Mouse (Mus musculus): ENCODE data around the gene Thoc6.

The Thoc6 gene

DNA sequence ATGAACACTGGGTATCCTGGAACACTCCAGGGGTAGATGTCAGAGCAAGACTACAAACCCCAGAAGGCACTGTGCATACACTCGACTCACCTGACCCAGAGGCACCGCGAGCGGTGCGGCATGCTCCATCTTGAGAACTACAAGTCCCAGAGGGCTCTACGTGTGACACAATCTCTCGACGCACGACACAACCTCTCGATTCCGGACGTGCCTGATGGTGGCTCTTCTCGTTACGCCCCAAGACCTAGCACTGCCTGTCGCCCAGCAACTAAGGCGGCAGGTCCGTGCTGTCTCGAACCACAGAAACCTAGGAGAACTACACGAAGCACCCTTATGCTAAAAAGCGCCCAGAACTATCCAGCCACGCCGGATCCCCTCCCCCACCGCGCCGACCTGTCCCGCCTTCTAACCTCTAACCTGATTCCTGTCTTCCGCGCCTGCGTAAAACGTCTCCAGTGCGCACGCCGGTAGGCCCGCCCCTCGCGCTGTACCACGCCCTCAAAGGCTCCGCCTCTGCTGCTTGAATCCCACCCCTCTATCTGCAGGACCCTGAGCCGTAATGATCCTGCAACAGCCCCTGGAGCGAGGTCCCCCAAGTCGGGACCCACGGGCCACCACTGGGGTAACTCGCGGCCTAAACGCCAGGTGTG lies at the start of gene Thoc6, which contains the start of gene Hcfc1r1:
TSS of gene Thoc6 (minus strand) at position 459 of the 650 bp plus-strand sequence.
TSS of gene Hcfc1r1 (plus strand) at position 173 of the 650 bp plus-strand sequence.
- DNase-seq (ENCODE audit: low spot score) = peak; percentile 89

DNA sequence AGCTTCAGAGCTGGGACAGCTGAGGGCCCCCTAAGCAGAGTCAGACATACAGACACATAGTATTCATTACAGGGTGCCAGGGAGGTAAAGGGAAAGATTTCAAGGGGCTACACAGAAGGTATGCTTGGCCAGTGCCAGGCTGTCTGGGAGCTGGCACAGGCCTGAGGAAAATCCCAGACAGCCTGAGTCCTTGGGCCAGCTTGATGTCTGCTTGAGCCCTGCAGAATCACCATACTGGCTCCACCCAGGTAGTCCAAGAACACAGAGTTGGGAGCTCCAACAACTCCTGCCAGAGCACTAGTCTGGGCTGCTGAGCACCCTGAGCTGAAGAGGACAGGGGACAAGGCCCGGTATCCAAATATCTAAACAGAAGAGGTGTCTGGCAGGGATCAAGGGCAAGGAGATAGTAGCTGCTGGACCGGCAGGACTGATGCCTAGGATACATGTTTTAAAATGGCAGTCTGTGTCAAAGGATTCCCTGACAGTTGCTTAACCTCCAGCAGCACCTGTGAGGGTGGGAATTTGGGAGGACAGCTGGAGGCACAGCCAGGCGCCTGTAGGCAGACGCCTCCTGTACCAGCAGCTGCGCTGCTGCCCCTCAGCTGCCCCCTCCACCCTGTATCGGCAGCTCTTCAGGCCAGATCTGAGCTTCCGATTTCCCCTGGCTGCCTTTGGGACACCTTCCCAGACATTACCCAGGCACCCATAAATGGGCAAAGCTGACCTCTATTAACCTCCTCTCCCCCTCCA lies 48.9 kb upstream of the Thoc6 start, which contains the start of gene 1520401A03Rik:
TSS of gene 1520401A03Rik (minus strand) at position 408 of the 750 bp plus-strand sequence.
- no peak for DNase-seq (ENCODE audit: low spot score)

DNA sequence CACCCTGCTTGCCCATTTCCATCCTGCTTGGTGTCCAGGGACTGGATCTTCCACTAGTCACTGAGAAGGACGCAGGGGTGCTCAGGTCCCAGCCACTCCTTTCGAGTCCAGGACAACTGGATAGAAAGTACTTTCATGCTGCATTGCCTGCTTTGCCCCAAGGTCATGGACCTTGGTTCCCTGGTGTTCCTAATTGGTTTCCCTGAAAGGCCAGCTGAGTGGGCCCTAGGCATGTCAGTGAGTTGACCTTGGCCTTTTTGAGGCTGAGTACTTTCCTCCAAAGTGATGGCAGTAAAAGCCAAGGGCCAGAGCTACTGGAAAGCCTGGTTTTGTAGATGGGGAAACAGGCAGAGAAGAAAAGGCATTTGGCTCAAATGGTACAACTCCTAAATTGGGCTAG lies 48.2 kb upstream of the Thoc6 start:
- no peak for DNase-seq (ENCODE audit: low spot score)

DNA sequence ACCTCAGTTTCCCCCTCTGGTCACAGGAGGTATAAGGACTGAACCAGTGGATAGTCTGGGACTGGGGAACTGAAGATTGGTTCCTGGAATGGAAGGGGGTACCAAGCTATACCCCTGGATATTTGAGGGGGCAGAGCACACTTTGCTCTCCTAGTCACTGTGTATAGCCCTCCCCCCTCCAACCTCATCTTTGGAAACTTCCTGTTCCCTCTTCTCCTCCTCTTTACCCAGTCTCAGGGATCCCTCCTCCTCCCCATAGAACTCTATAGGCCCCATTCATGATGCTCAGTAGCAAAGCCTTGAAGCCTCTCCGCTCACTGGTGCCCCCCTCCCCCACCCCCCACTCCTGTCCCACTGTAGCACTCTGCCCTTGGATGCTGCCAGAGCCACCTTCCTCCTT lies 45.8 kb upstream of the Thoc6 start:
- no peak for DNase-seq (ENCODE audit: low spot score)

DNA sequence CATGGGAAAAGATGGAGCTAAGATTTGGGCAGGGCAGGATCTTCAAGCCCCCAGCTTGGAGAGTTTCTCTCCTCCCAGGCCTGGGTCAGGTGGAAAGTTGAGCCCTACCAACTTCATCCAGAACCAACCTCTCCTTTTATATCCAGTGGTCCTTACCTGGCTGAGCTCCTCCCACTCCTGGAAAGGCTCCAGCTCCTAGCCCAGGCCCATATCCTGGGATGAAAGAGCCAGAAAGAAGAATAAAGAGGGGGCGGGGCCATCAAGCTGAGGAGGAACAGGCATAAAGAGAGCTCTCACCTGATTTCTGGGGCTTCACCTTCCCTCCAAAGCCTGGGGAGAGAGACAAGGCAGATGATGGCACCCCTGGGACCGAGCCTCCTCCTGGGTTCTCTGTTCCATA lies 43.3 kb upstream of the Thoc6 start:
- DNase-seq (ENCODE audit: low spot score) = no peak

DNA sequence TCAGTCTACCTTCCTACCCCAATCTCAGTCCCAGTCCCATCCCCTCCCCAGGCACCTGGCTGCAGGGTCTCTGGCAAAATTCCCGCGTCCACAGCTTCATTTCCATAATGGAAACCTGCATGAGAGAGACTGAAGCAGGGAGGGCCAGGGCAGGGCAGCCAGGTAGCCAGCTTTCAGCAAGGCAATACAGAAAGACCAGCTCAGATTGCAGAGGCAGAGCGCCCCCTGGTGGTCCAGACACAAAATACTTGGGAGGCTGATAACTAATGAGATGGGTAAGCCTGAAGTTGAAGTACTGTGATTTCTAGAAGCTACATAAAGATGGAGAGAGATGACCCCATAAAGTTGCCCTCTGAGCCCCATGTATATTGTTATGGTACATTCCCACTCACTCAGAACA lies 32.5 kb upstream of the Thoc6 start:
- DNase-seq (ENCODE audit: low spot score) = no peak

DNA sequence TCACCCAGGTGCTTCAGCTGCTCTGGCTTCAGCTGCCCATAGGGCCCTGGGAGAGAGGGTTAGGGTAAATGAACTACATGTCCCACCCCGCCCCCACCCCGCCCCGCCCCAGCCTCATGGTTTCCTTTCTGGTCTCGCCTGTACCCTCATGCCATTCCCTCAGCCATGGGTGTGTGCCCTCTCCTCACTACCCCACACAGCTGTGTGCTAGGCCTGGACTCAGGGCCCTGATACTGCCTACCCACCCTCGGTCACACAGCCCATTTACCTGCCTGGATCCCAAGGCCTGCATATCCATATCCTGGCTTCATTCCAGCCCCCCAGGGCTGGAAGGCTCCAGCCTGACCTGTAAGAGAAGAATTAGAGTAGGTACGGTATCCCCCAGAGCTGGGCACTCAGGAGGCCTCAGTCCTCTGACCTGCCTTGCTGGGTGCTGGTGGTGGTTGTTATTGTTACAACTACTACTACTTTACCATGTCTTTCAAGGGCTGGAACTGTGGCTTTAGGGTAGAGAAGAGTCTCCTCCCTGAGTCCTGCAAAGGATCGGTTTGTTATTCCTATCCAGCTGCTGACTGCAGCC lies 31.9 kb upstream of the Thoc6 start:
- no peak for DNase-seq (ENCODE audit: low spot score)

DNA sequence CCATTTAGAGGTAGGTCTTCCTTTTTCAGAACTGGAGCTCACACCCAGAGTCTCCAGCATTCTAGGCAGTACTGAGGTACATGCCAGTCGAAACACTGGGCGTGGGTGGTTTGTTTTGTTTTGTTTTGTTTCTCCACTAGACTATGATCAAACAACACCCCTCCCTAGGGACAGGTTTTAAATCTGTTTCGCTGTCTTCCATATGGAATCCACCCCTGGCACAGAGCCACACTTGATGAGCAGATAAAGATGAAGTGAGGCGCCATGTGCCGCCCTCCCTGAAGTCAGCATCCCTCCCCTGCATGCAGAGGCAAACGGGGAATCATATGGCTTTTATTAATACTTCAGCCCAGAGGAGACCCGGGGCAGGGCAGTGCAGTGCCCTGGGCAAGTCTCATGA lies 31.1 kb upstream of the Thoc6 start:
- no peak for DNase-seq (ENCODE audit: low spot score)

DNA sequence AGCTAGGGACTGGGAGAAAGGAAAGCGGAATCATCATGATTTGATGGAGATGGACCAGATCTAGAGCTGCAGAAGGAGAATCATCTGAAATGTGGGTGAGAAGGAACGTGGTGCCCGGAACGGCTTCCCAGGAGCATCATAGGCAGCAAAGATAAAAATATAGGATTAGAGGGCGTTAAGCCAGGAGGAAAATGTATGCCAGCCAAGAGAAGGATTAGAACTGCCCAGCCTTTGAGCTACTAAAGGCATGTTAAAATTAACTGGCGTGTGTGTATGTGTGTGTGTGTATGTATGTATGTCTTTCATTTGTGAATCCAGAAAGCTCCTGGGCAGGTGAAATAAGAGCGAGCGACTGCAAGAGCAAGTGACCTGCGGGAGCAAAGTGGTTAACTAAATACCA lies 29.6 kb upstream of the Thoc6 start:
- DNase-seq (ENCODE audit: low spot score) = no peak

DNA sequence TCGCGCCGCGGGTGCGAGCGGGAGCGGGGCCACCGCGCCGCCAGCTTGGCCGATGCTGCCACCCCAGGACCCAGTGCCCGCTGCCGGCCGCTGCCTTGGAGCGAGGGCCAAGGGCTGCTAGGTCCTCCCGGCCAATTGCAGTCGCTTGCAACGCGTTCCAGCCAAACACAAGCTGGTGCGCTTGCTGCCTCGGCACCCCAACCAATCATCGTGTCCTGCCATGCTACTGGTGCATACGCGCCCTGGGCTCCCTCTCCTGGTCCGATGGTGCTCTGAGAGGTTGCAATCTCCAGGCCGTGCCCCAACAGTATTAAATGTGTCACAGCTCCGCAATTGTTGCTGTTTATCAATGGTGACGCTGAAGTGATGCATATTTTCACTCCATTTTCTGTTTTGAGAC lies 26.4 kb upstream of the Thoc6 start:
- DNase-seq (ENCODE audit: low spot score) = peak; percentile 86

DNA sequence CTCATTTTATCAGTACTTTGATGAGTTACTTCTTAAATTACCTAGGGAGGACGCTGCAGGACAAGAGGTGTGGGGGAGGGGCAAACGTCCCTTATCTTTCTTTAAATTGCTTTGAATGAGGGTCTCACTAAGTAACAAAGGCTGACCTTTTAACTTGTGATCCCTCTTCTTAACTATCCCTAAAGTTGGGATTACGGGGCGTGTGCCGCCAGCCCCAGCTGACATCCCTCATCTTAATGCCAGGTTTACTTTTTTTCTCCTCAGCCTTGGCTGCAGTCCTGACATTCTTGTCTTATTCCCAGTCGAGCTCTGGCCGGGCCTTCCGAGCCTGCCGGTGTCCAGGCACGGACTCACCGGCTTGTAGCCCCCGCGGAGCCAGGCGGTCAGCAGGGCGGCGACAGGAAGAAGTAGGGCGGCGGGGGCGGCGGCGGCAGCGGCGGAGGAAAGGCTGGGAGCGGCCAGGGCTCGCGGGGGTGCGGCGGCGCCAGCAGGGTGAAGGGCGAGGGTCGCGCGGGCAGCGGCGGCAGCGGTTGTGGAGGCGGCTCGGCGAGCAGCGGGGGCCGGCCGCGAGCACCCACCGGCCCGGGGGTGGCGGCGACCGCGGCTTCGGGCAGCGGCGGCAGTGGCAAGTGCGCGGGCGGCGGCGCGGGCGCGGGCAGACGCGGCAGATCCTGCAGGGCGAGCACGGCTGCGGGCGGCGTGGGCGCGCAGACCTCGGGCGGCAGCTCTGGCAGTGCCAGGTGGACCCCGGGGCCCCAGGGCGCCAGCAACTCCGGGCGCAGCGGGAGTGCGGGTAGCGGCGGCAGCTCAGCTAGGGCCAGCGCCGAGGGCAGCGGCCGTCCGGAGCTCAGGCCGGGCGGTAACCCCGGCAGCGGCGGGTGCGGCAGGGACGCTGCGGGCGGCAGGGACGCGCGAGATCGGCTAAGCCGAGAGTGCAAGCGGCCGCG lies 25.7 kb upstream of the Thoc6 start:
- DNase-seq (ENCODE audit: low spot score) = no peak

DNA sequence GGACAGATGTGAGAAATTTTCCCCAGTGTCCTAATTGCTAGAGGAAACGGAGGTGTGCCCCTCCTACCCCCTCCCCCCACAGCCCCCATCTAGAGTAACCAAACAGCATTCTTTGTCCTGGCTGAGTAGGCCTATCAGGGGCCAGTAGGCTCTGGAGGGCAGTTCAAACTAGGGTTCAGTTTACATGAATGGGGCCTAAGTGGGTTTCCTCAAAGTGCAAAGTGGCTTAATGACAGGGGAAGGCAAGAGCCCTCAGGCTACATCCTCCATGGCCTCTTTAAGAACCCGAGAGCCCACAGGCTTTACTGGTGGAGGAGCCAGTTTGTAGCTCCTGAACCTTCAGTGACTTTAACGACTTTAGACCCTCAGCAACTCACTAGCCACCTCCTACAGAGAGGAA lies 22.1 kb upstream of the Thoc6 start:
- DNase-seq (ENCODE audit: low spot score) = no peak

DNA sequence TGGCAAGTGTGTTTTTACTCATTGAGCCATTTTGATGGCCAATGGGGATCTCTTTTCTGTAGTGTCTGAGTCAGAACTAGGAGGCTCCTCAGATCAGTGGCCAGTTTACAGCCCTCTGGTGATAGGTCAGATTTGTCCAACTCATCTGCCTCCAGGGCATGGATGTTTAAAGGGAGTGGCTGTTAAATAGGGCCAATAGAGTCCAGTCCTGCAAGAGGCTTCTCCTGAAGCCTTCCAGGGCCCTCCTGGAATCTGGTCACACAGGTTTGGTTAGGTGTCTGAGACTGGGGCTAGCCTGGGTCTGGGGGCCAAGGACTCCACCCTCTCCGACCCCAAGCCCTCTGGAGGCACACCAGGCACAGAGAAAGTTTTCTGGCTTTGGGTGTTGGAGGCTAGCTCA lies 20.8 kb upstream of the Thoc6 start:
- no peak for DNase-seq (ENCODE audit: low spot score)

DNA sequence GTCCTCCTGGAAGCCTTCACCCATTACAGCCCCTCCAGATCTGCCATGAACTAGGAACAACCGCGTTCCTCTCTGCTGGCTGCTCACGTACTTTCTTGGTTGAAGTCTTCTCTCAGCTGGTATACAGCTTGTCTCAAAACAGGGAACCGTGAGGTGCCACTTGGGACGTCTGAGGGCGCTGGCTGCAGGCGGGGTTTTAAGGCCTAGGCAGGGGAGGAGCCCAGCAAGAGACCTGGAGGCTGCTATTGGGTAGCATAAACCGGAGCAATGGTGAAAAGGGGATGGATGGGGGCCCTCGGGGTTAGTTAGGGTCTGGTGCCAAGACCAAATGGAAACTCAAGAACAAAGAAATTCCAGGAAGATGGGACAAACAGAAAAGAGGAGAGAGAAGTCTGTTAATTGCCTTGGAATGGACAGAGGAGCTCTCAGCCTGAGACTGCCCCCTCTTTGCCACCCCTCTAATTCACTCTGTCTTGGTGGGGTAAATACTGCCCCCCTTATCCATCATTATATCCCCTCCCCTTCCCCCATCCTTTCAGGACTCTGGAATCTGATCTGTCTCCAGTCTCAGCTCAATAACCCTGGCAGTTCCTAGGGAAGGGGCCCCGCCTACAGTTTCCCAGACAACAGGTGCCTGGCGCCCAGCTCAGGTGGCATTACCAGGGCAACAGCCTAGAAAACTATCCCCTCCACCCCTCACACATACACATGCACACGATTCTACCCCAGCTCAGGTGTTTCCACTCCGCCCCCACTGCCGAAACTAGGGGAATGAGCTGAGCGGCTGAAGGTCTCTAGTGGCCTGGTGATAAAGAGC lies 10.4 kb upstream of the Thoc6 start, which contains the start of gene Cldn9:
TSS of gene Cldn9 (minus strand) at position 171 of the 817 bp plus-strand sequence.
- DNase-seq (ENCODE audit: low spot score) = no peak

DNA sequence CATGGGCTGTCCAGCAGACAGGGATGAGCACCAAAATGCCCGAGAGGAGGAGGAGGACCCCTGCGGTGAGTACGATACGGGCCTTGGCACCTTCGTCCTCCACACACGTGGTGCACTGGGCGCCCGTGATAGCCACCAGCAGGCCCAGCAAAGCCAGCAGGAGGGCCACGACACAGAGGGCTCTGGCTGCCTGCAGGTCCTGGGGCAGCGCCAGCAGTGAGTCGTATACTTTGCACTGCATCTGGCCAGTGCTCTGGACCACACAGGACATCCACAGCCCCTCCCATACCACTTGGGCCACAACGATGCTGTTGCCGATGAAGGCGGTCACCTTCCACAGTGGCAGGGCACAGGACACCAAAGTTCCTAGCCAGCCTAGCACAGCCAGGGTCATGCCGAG lies 9.5 kb upstream of the Thoc6 start:
- no peak for DNase-seq (ENCODE audit: low spot score)

DNA sequence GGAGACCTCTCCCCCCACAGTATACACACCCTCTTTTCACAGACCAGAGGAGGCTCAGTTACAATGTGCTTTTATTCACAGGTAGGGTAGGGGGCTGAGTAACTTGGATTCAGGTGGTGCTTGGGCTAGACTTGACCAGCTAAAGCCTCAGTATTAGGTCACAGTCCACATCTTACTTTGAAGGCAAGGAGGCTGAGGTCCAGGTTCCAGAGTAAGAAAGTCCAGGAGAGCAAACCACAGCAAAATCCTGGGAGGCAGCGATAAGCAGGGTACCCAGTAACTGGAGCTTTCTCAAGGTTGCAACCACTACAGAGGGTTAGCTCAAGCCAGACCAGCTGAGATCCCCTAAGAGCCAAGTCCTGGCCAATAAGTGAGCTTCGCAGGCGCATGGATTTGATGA lies 8.8 kb upstream of the Thoc6 start:
- no peak for DNase-seq (ENCODE audit: low spot score)

DNA sequence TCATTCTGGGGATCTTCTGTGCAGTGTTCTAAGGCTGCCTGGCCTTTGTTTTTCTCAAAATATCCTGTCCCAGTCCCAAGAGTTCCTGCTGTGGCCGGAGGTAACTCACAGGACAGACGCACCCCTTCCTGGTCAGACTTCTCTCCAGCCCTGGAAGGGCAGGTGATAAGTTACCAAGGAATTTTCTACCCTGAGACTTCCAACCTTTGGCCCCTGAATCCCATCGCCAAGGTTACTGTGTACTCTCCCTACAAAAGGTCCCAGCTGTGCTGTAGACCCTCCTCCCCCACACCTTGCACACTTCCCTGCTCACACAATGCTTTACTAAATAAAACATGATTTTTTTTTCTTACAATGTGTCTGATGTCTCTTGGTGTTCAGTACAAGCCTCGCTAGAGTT lies 8.4 kb upstream of the Thoc6 start:
- DNase-seq (ENCODE audit: low spot score) = no peak

DNA sequence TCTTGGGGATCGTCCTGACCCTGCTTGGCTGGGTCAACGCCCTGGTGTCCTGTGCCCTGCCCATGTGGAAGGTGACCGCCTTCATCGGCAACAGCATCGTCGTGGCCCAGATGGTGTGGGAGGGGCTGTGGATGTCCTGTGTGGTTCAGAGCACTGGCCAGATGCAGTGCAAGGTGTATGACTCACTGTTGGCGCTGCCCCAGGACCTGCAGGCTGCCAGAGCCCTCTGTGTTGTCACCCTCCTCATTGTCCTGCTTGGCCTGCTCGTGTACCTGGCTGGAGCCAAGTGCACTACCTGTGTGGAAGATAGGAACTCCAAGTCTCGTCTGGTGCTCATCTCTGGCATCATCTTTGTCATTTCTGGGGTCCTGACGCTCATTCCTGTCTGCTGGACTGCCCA lies 7.4 kb upstream of the Thoc6 start:
- no peak for DNase-seq (ENCODE audit: low spot score)

DNA sequence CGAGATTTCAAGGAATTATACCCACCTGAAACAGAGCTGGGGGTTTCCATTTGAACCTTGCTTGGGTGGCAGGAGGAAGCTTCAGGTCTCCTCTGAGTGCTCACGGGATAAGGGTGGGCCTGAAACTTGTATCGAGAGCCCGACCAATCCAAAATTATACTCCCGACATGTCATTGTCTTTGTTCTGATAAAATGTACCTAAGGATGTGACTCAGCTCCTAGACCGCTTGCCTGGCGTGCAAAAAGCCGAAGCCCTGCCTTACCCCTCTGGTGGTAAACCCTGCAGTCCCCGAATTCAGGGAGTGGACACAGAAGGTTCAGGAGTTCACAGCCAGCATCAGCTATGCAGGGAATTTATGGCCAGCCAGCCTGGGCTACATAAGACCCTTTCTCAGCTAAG lies 6.7 kb upstream of the Thoc6 start:
- no peak for DNase-seq (ENCODE audit: low spot score)

DNA sequence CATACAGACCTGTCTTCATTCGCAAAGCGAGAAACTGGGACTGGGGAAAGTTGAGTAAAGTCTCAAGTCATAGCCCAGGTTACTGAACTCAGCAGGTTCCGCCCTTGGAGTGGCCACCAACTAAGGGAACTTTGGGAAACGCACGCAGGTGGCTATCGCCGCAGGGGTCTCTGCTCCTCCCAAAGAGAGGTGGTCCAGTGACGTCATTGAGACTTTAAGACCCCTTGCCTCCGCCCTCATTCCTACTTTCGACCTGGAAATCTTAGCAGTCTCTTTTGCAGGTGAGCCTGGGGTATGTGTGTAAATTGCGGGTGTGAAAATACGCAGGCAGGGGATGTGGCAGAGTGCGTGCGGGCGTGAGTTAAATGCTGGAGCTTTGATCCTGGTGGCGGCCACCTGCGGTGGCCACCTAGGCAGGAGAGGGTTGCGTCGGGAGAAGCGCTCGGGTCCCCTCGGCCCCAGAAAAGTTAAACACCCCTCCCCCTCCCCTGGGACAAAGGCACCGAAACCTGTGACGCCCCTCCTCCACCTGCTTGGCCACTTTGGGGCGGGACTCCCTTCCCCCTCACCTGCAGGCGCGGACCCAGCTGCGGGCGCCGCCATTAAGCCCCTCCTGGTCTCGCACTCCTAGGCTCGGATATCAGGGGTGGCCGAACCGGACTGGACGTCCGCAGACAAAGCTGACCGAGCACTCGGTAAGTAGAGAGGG lies 5.6 kb upstream of the Thoc6 start, which contains the start of gene Cldn6:
TSS of gene Cldn6 (plus strand) at position 123 of the 709 bp plus-strand sequence.
- DNase-seq (ENCODE audit: low spot score) = no peak

Data from ovary, adult 18-20 months (tissue).